Mouse (Mus musculus) spleen, adult 2 months (tissue): ENCODE measurements around the gene Zfp488. TPM values are rescaled to one million over a fixed set of nuclear protein-coding genes. Genes with fewer than 3 reads are reported as not detected.

ENCODE experiments used
- DNase-seq, 2 experiments: peaks; one replicate each; pipeline versions ENCODE4 v3.0.0 to v3.0.0-alpha.2; 2012 to 2021; ENCODE audit warnings: low spot score in 2 of 2, low read depth in 1 of 2
- H3K27ac ChIP-seq: fragments of 200-500 bp; 2 replicates; pipeline ENCODE4 v1.5.1; 2012; ENCODE audit warnings: low read length, inconsistent platforms; ENCODE audit not compliant: insufficient read depth
- H3K27me3 ChIP-seq: fragments of 200-500 bp; 2 replicates; pipeline ENCODE4 v1.6.1; 2012; ENCODE audit warnings: mild to moderate bottlenecking, moderate library complexity, low read length, inconsistent platforms; ENCODE audit not compliant: control insufficient read depth, insufficient read depth
- H3K36me3 ChIP-seq: fragments of 200-500 bp; 2 replicates; pipeline ENCODE4 v1.6.1; 2012; ENCODE audit warnings: mild to moderate bottlenecking, low read length, inconsistent platforms; ENCODE audit not compliant: control insufficient read depth, insufficient read depth
- H3K4me1 ChIP-seq: fragments of 200-500 bp; 2 replicates; pipeline ENCODE4 v1.6.1; 2011; ENCODE audit warnings: inconsistent platforms; ENCODE audit not compliant: control insufficient read depth, insufficient read depth, insufficient read length
- H3K4me3 ChIP-seq: fragments of 200-500 bp; 2 replicates; pipeline ENCODE4 v1.5.1; 2011; ENCODE audit warnings: mild to moderate bottlenecking, inconsistent platforms; ENCODE audit not compliant: insufficient read depth, insufficient read length; ENCODE audit errors: extremely low read depth
- CTCF ChIP-seq: fragments of 200-500 bp; IDR thresholded peaks from 2 replicates; pipeline ENCODE4 v1.5.1; 2011; ENCODE audit warnings: mild to moderate bottlenecking, inconsistent platforms; ENCODE audit not compliant: insufficient read depth, insufficient read length, insufficient replicate concordance; ENCODE audit errors: extremely low read depth
- POLR2A ChIP-seq: fragments of 200-500 bp; IDR thresholded peaks from 2 replicates; pipeline ENCODE4 v1.6.1; 2011; ENCODE audit warnings: low read depth, low read length, inconsistent platforms
- WGBS: fragments of 180-500 bp; shearing (Covaris S2); methylation state at CpG from one replicate; pipeline ENCODE4 v1.1.7; 2018; 5-methylcytosine and 5-hydroxymethylcytosine counted together
- polyA plus RNA-seq: library from polyadenylated mRNA; depleted of rRNA; stranded (reverse); fragments of >200 nt; gene quantifications from 2 replicates; pipeline ENCODE4 v1.2.3, GENCODE M21; 2012

Zfp488 gene
- polyA plus RNA-seq, 1 experiment, result not detected

- Histone ChIP-seq H3K27me3 (no peaks in the 10 kb centered on the region), H3K36me3 (no peaks in the 10 kb centered on the region), H3K4me1 (no peaks in the 10 kb centered on the region), H3K4me3 (no peak overlapping the region), H3K27ac (no peak overlapping the region)
- TF ChIP-seq CTCF, result no peak
- no peak for TF ChIP-seq POLR2A
- DNase-seq, result no peak
Observed at GRCm38 (mm10) chr14:34000076-34000475, 21.5 kb upstream of the Zfp488 start.

GRCm38 (mm10) chr14:33997427-33997826 is 18.9 kb upstream of the Zfp488 start:
- Histone ChIP-seq H3K27ac (no peak overlapping the region), H3K4me1 (no peaks in the 10 kb centered on the region), H3K36me3 (no peaks in the 10 kb centered on the region), H3K27me3 (no peaks in the 10 kb centered on the region), H3K4me3 (no peak overlapping the region)
- WGBS, result 83% methylated on average over 6 of the region's 6 CpGs
- DNase-seq, result no peak
- TF ChIP-seq CTCF (no peak), POLR2A (no peak)

GRCm38 (mm10) chr14:33993521-33994289 is 15.1 kb upstream of the Zfp488 start:
- Histone ChIP-seq H3K27ac (no peak overlapping the region), H3K27me3 (no peaks in the 10 kb centered on the region), H3K4me3 (no peak overlapping the region), H3K36me3 (no peaks in the 10 kb centered on the region), H3K4me1 (no peaks in the 10 kb centered on the region)
- DNase-seq, result peak in 1 of 2 experiments; percentile 1
- 87% methylated on average over 6 of the region's 6 CpGs for WGBS
- no peak for TF ChIP-seq POLR2A

GRCm38 (mm10) chr14:33993051-33993450 is 14.5 kb upstream of the Zfp488 start:
- DNase-seq, result peak in 1 of 2 experiments; percentile 2
- Histone ChIP-seq H3K36me3 (no peaks in the 10 kb centered on the region), H3K4me1 (no peaks in the 10 kb centered on the region), H3K27me3 (no peaks in the 10 kb centered on the region), H3K4me3 (no peak overlapping the region), H3K27ac (no peak overlapping the region)
- 89% methylated on average over 9 of the region's 9 CpGs for WGBS
- TF ChIP-seq POLR2A (no peak), CTCF (no peak)

- DNase-seq, result peak in 1 of 2 experiments; percentile 1
- no peaks in the 10 kb centered on the region for H3K27me3 ChIP-seq
- no peak overlapping the region for H3K27ac ChIP-seq
- TF ChIP-seq POLR2A, result no peak
- TF ChIP-seq CTCF, result no peak
- H3K4me3 ChIP-seq, result no peak overlapping the region
- WGBS, result 82% methylated on average over 4 of the region's 4 CpGs
- no peaks in the 10 kb centered on the region for H3K4me1 ChIP-seq
- no peaks in the 10 kb centered on the region for H3K36me3 ChIP-seq
Observed at GRCm38 (mm10) chr14:33991971-33992370, 13.4 kb upstream of the Zfp488 start.

- no peaks in the 10 kb centered on the region for H3K27me3 ChIP-seq
Observed at GRCm38 (mm10) chr14:33989201-33989600, 10.6 kb upstream of the Zfp488 start.

GRCm38 (mm10) chr14:33977748-33978147 is 816 bp downstream of the Zfp488 start:
- H3K27me3 ChIP-seq, result no peaks in the 10 kb centered on the region
- no peaks in the 10 kb centered on the region for H3K4me1 ChIP-seq
- 56% methylated on average over 7 of the region's 7 CpGs for WGBS
- DNase-seq, result no peak
- no peak overlapping the region for H3K27ac ChIP-seq
- no peak overlapping the region for H3K4me3 ChIP-seq
- no peak for TF ChIP-seq POLR2A
- no peak for TF ChIP-seq CTCF
- H3K36me3 ChIP-seq, result no peaks in the 10 kb centered on the region

More at GRCm38 (mm10) chr14:33989201-33989600, 10.6 kb upstream of the Zfp488 start:
- H3K27ac ChIP-seq, result no peak overlapping the region
- H3K36me3 ChIP-seq, result no peaks in the 10 kb centered on the region
- TF ChIP-seq CTCF (no peak), POLR2A (no peak)
- H3K4me3 ChIP-seq, result no peak overlapping the region
- WGBS, result 65% methylated on average over 3 of the region's 3 CpGs
- H3K4me1 ChIP-seq, result no peaks in the 10 kb centered on the region
- no peak for DNase-seq
